Mouse (Mus musculus) heart, postnatal 10 days (tissue): Measurements from ENCODE around the gene Ces5a. TPM values are rescaled to one million over a fixed set of nuclear protein-coding genes. Genes with fewer than 3 reads are reported as not detected.
"Not testable (repeated sequence)": the region's sequence is repeated elsewhere in the genome, so short reads cannot be mapped to it uniquely, and the experiment has no call there.

ENCODE experiments used
- DNase-seq, 2 experiments: peaks; one replicate each; pipeline ENCODE4 v3.0.0; 2021
- intact Hi-C: fragments of 180-260 bp; cut with DNase I; formaldehyde crosslinking; loops from one replicate; pipeline ENCODE4 v1.15.1; 2025
- total RNA-seq, 2 experiments: library from RNA; stranded (reverse); gene quantifications; 2 replicates each; pipeline ENCODE4 v1.2.3; 2021

The Ces5a gene
- total RNA-seq, result not detected

DNA sequence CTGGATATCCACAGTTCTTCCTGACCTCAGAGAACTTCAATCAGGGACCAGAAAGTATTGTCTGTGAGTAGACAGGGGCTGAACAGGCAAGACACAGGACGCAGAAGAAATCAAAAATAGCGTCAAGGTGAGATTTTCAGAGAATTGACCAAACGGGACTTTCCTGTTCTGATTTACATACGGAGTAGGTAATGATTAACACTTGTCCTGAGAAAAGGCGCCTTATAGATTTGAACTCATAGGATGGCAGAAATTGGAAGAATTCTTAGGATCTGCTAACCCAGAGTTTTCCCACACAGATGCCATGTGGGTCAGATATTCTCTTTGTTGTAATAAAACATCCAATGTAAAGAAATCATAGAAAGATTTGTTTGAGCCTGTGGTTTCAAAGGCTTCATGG lies at the start of gene Ces5a:
Gene Ces5a (minus strand): TSS at position 101 of the 400 bp plus-strand sequence.
- no peak for DNase-seq
- intact Hi-C loops, result no loop called here

- intact Hi-C loops, result no loop called here
- DNase-seq, result no peak
These were observed 37.2 kb upstream of the Ces5a start for GRCm38 (mm10) chr8:93572841-93573240.

DNA sequence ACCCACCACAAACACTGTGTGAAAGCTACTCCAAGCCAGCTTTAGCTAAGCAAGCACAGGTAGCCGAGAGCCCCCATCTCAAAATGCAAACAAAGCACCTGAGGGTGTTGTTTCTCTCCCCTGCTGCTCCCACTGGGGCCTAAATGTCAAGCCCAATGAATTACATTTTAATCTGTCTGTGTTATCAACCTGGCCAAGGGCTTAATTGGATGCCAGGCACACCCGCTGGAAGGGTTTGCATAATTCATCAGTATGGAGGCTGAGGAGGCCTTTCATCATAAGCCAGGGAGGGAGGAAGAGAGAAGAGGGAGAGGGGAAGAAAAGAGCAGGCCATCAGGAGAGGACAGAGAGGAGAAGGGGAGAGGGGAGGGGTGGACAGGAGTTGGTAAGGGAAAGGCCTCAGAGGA lies 36.5 kb upstream of the Ces5a start:
- no peak for DNase-seq
- intact Hi-C loops, result no loop called here

- intact Hi-C loops, result no loop called here
- peak; percentile 76 for DNase-seq
These were observed 35.8 kb upstream of the Ces5a start for GRCm38 (mm10) chr8:93571369-93571985.

- peak in 1 of 2 experiments; percentile 32 for DNase-seq
- intact Hi-C loops, result no loop called here
These were observed 34.5 kb upstream of the Ces5a start for GRCm38 (mm10) chr8:93570186-93570530.

DNA sequence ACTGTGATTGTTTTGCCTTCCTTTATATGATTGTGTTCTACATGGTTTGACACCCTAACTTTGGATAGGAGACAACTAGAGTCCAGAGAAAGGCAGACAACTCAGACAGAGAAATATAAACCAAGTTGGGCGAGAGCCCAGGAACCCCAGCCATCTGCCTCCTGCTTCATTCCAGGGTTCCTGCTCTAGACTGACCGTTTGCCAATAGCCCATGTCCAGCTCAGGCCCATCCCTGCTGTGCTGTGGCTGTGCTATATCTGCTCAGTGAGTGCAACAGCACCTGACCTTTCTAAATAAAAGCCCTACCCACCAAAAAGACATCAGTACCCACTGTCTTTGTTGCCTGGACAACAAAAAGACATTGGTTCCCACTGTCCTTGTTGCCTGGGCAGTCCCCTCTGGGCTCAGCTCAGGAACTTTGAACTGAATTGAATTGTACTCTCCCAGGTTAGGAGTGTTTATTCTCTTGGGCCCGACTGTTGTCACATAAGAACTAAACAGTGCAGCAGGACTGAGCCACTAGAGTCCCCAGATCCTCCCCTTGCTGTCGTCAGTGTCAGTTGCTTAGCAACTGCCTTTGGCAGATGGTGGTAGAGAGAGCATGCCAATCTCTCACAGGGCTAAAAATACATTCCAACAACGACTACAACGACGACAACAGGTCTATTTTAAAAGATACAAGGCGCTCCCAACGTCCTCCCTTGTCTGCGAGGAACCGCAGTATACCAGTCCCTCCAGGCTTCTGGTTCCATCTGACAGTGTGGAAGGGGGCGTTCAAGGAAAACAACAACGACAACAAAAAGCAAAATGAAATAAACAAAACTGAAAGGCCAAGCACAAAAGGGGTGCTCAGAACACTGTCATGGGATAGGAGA lies 33.9 kb upstream of the Ces5a start:
- intact Hi-C loops, result no loop called here
- peak; percentile 84 to 88 for DNase-seq

GRCm38 (mm10) chr8:93568666-93569065 lies 33.0 kb upstream of the Ces5a start:
- DNase-seq, result no peak
- intact Hi-C loops, result no loop called here

- intact Hi-C loops, result no loop called here
These were observed 31.5 kb upstream of the Ces5a start for GRCm38 (mm10) chr8:93567086-93567485.

DNA sequence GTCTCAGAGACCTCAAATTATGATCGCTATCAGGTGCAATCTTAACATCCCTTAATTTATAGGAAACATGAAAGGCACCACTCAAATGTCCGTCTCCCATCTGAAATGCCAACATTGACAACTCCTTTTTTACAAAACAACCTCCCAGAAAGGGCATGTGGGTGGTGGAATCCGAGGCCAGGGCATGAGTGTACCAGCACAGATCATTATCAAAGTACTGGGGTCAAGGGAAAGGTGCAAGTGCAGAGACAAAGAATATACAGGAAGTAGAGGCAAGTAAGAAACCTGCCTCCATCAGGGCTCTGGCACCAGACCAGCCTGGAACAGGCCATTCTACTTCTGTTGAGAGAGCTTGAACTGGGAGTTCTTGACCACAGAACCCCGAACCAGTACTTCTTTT lies 29.0 kb upstream of the Ces5a start:
- intact Hi-C loops, result no loop called here
- DNase-seq, result no peak

More at GRCm38 (mm10) chr8:93567086-93567485, 31.5 kb upstream of the Ces5a start:
- no peak for DNase-seq

GRCm38 (mm10) chr8:93563551-93563950 lies 27.9 kb upstream of the Ces5a start:
- intact Hi-C loops, result no loop called here

DNA sequence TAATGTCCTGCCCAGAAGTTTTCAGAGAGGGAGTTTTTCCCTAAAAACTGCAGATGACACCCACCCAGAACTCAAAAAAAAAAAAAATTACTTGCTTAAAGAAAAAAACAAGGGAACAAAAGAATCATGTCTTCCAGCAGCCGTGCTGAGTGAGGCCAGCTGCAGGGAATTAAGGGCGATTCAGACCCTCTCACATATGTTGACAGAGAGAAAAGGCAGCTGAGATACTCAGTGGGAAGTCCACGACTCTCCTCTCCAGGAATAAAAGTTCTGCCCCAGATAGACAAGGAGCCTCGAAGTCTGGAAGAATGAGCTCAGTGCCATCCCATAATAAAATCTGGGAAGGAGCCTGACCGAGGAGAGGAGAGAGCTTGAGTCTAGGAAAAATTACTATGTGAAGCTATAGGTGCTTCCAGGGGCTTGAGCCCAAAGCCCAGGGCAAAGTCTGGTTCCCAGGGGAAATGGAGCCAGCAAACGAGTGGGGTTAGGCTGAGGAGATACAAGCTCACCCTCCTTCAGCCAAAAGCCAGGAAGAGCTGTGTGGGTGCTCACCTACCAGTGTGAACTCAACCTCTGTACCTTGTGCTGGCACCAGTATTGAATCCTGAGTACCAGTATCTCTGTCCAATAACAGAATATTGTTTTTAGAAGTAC lies 27.1 kb upstream of the Ces5a start:
- peak; percentile 23 to 38 for DNase-seq
- intact Hi-C loops, result no loop called here

More at GRCm38 (mm10) chr8:93563551-93563950, 27.9 kb upstream of the Ces5a start:
- DNase-seq, result no peak

GRCm38 (mm10) chr8:93561271-93561670 lies 25.6 kb upstream of the Ces5a start:
- DNase-seq, result no peak
- intact Hi-C loops, result no loop called here

- intact Hi-C loops, result no loop called here
These were observed 24.1 kb upstream of the Ces5a start for GRCm38 (mm10) chr8:93559696-93560095.

DNA sequence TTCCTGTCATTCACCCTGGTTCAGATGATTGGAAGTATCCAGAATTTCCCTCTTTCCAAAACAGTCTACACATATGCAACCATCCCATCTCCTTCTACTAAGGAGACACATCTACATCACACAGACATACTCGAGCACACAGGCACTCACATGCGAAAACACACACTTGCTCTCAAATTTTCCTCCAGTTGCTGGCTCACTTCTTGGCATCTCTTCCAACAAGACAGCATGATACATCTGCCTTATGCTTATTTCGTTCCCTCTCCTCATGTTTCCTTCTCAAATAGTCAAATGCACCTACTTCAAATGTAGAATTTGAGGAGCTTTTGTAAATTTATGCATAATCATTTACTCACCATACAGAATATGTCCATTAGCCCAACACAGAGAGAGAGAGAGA lies 33.0 kb downstream of the Ces5a start:
- intact Hi-C loops, result no loop called here
- DNase-seq, result no peak

More at GRCm38 (mm10) chr8:93559696-93560095, 24.1 kb upstream of the Ces5a start:
- DNase-seq, result peak; percentile 60 to 65

GRCm38 (mm10) chr8:93499437-93499836 lies 36.2 kb downstream of the Ces5a start:
- DNase-seq, result peak in 1 of 2 experiments; percentile 1
- intact Hi-C loops, result loop anchor here (10.0 kb wide), 1 partner anchor 485 kb away; no protein-coding TSS in a partner anchor

DNA sequence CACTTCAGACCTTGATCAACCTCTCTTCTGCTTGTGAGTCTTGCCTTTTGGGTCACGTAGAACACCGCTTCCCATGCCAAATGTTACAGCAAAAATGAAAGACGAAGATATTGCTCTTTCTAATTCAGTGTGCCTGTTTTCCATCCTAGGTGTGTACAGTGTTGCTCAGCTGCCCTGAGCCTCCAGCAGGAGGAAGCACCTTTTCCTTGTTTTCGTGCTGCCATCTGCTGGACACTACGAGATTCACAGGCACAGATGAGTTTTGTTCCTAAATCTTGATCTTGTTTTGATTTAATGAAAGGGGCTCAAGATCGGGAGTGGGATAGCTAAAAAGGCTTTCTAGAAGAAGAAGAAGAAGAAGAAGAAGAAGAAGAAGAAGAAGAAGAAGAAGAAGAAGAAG lies 40.3 kb downstream of the Ces5a start:
- intact Hi-C loops, result loop anchor here (10.0 kb wide), 1 partner anchor 481 kb away; no protein-coding TSS in a partner anchor
- DNase-seq, result peak; percentile 43 to 61

DNA sequence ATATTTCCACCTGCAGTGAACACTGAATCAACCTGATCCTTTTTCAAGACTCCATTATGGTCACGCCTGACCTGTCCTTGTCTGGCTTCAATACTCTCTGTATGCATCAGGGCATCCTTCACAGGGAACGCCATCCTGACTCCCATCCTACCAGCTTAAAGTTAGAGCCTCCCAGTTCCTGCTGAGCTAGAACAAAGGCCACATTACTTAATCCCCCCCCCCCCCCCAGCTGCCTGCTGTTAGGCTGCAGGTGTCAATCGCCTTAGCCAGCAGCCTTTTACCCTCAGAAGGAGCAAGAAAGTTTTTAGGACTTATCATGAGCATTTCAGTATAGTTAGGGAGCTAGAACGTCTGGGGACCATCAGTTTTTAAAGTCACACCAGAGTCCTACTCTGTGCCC lies 46.9 kb downstream of the Ces5a start:
- intact Hi-C loops, result no loop called here
- DNase-seq, result no peak

DNA sequence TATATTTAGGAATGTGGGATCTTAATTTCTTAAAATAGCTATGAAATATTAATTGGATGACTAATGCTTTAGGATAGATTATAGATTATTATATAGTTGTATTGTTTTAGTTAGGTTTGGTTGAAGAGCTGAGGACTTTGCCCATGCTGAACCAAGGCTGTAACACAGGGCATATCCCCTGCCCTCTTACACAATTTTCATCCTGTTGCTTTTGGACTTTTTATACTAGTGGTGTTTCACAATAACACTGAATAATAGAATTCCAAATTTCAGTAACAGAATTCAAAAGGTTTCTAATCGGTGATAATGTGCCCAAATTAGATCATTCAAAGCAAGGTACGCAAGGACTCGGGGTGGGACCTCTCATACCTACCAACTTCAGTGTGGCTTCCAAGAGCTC lies 57.4 kb downstream of the Ces5a start:
- no peak for DNase-seq
- intact Hi-C loops, result no loop called here

- intact Hi-C loops, result not testable (repeated sequence)
- peak in 1 of 2 experiments; percentile 12 for DNase-seq
These were observed 65.9 kb downstream of the Ces5a start for GRCm38 (mm10) chr8:93469733-93470132.

DNA sequence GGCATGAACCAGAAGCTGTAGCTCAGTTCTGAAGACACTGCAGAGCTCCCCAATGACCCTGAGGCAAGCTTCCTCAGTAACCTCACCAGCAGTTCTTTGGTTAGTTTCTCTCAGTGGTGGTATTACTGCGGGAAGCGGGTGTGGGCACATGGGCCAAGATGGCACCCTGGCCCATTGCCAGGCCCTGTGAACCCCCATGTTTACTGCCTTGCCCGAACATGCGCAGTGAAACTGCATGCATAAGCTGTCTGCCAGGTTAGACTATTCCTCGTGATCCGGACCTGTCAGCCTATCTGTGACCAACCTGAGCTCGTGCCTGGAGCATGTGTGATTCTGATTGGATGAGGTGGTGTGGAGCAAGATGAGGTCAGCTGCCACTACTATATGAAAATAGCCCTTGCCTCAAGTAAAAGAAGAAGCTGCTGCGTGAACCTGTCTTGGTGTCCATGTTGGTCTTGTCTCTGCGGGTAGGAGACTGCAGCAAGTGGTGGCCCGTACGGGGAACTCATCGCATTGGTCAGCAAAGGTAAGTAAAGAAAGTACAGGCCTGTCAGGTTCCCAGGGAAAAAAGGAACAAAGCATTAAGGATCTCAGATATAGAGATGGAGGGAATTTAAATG lies 81.3 kb downstream of the Ces5a start:
- intact Hi-C loops, result no loop called here
- DNase-seq, result no peak
